Mouse (Mus musculus): ENCODE measurements around the gene Shld2. TPM values are rescaled to one million over a fixed set of nuclear protein-coding genes. Genes with fewer than 3 reads are reported as not detected.
A peak's percentile ranks its signal among the peaks of the same experiment; 100 is the strongest.

Gene Shld2
- polyA plus RNA-seq, 1 experiment from 2014 or later: 7.1 TPM

DNA sequence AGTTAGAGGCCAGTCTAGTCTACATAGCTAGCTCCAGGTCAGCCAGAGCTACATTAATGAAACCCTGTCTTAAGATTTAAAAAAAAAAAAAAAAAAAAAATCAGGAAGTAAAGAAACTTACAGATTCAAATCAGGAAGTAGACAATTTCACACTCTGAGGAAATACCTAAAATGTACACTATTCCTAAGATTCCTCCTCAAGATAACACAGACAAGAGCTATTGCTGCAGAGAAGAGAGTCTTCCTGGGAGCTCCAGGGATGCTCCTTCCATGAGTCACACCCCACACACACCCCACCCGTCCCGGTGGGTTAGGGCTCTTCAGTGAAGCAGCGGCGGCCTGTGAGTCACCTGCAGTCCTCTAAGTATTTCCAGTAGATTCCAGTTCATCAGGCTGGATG is 13.3 kb downstream of the Shld2 start:
- peaks cover 21% of the 10 kb centered on the region for H3K4me1 ChIP-seq (ENCODE audit: control insufficient read depth, insufficient read depth, low read length)
- no peak overlapping the region for H3K9ac ChIP-seq (ENCODE audit: low read depth, low read length)
- no peaks in the 10 kb centered on the region for H3K9me3 ChIP-seq (ENCODE audit: control insufficient read depth, low read length)
- no peak overlapping the region for H3K4me3 ChIP-seq (ENCODE audit: low read length)
- no peak overlapping the region for H3K4me2 ChIP-seq (ENCODE audit: low read depth, low read length)
- no peaks in the 10 kb centered on the region for H3K27me3 ChIP-seq (replicated peaks; ENCODE audit: control insufficient read depth, insufficient read depth, low read length)
- H3K36me3 ChIP-seq (ENCODE audit: control insufficient read depth, insufficient read depth, low read length): no peaks in the 10 kb centered on the region
- no peak overlapping the region for H3K27ac ChIP-seq (ENCODE audit: low read length)
- WGBS: 28% methylated on average over 4 of the region's 4 CpGs
- ATAC-seq: peak; percentile 56

DNA sequence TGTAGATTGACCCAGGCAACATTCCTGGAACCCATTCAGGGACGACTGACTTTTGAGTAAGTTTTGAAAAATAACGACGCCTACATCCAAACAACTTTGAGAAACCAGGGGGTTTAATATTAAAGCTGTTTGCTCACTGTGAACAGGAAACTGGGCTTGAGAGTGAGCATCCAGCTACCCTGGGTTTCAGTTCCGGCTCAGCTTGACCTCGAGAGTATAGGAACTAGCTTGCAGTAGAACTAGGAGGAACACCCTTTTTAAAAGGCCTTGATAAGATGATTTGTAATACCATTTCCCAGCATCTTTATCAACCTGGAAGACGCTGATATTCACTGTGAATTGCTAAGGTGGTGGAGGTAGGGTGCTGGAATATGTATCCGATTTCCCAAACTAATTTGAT is 13.9 kb downstream of the Shld2 start:
- no peak overlapping the region for H3K9ac ChIP-seq (ENCODE audit: low read depth, low read length)
- H3K27me3 ChIP-seq (replicated peaks; ENCODE audit: control insufficient read depth, insufficient read depth, low read length): no peaks in the 10 kb centered on the region
- 76% methylated on average over 7 of the region's 7 CpGs for WGBS
- H3K4me2 ChIP-seq (ENCODE audit: low read depth, low read length): no peak overlapping the region
- no peaks in the 10 kb centered on the region for H3K9me3 ChIP-seq (ENCODE audit: control insufficient read depth, low read length)
- H3K4me1 ChIP-seq (ENCODE audit: control insufficient read depth, insufficient read depth, low read length): peaks cover 21% of the 10 kb centered on the region
- no peak overlapping the region for H3K4me3 ChIP-seq (ENCODE audit: low read length)
- H3K36me3 ChIP-seq (ENCODE audit: control insufficient read depth, insufficient read depth, low read length): no peaks in the 10 kb centered on the region
- no peak overlapping the region for H3K27ac ChIP-seq (ENCODE audit: low read length)
- no peak for ATAC-seq

DNA sequence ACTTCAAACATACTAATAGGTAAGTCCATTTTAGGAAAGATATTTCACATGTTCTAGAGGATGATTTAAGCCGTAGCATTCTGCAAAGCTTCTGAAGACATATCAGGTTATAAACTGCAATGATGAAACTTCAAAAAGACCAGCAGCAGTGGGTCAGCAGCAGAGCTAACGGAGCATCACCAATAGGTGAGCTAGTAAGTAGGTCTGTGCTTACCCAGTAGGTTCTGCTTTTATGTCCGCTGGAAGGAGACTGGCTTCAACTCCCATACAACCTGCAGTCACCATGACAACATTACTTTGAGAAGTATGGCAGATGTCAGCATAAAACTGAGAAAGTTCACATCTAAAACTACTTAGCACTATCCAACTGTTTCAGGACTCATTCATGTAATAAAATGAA is 16.7 kb downstream of the Shld2 start:
- ATAC-seq: no peak
- H3K9me3 ChIP-seq (ENCODE audit: control insufficient read depth, low read length): no peaks in the 10 kb centered on the region
- no peaks in the 10 kb centered on the region for H3K36me3 ChIP-seq (ENCODE audit: control insufficient read depth, insufficient read depth, low read length)
- H3K4me2 ChIP-seq (ENCODE audit: low read depth, low read length): no peak overlapping the region
- no peak overlapping the region for H3K9ac ChIP-seq (ENCODE audit: low read depth, low read length)
- H3K4me3 ChIP-seq (ENCODE audit: low read length): no peak overlapping the region
- WGBS: 83% methylated on average over 3 of the region's 3 CpGs
- H3K4me1 ChIP-seq (ENCODE audit: control insufficient read depth, insufficient read depth, low read length): peaks cover 13% of the 10 kb centered on the region
- H3K27me3 ChIP-seq (replicated peaks; ENCODE audit: control insufficient read depth, insufficient read depth, low read length): no peaks in the 10 kb centered on the region
- no peak overlapping the region for H3K27ac ChIP-seq (ENCODE audit: low read length)

DNA sequence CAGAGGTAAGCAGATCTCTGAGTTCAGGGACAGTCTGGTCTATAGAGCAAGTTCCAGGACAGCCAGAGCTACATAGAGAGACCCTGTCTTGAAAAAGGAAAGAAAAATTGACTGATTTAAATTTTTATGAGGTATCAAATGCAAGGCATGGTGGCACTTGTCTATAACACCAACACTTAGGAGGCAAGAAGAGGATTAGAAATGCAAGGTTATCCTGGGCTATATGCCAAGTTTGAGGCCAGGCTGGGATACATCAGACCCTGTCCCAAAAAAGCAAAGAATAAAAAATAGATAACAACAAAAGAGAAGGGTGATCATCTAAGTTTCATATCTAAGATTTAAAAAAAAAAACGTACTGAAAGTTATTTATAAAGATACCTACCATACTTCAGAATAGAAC is 20.1 kb downstream of the Shld2 start:
- 39% methylated on average over 1 of the region's 1 CpGs for WGBS
- H3K9me3 ChIP-seq (ENCODE audit: control insufficient read depth, low read length): no peaks in the 10 kb centered on the region
- H3K4me1 ChIP-seq (ENCODE audit: control insufficient read depth, insufficient read depth, low read length): no peaks in the 10 kb centered on the region
- no peak overlapping the region for H3K9ac ChIP-seq (ENCODE audit: low read depth, low read length)
- H3K27ac ChIP-seq (ENCODE audit: low read length): no peak overlapping the region
- no peaks in the 10 kb centered on the region for H3K36me3 ChIP-seq (ENCODE audit: control insufficient read depth, insufficient read depth, low read length)
- H3K4me3 ChIP-seq (ENCODE audit: low read length): no peak overlapping the region
- H3K4me2 ChIP-seq (ENCODE audit: low read depth, low read length): no peak overlapping the region
- 0 out of 2 replicates have a peak, but pooled peaks have one; percentile 35 for ATAC-seq
- no peaks in the 10 kb centered on the region for H3K27me3 ChIP-seq (replicated peaks; ENCODE audit: control insufficient read depth, insufficient read depth, low read length)

DNA sequence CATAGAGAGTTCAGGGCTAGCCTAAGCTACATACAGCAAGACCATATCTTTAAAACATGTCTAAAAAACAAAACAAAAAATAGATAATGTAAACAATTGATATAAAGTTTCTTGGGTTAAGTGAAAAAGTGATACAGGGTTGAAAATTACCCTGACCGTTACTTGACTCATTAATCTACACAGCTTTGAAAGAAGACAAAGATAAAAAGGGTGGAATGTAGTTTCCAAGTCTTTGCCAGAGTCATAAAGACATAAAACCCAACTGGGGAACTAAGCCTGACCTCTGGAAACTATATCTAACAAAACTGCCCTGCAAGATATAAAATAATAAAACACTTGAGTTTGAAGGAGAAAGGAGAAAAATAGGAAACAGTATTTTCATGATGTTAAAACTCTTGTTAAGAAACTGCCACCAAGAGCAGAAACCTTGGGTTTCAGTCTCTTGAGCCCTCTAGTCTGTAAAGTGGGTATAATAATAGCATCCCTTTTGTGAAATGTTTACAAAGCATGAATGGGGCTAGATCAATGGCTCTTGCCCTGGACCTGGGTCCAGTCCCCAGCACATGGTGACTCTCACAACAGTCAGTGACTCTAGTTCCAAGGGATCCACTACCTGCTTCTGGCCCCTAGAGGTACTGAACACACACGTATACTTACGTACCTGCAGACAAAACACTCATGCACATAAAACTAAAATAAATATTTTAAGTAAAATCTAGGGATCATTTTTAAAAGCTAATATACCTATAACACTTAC is 20.9 kb downstream of the Shld2 start:
- 69% methylated on average over 3 of the region's 3 CpGs for WGBS
- Histone ChIP-seq H3K36me3 (ENCODE audit: control insufficient read depth, insufficient read depth, low read length) (no peaks in the 10 kb centered on the region), H3K27ac (ENCODE audit: low read length) (no peak overlapping the region), H3K9me3 (ENCODE audit: control insufficient read depth, low read length) (no peaks in the 10 kb centered on the region), H3K9ac (ENCODE audit: low read depth, low read length) (no peak overlapping the region), H3K4me1 (ENCODE audit: control insufficient read depth, insufficient read depth, low read length) (no peaks in the 10 kb centered on the region), H3K4me2 (ENCODE audit: low read depth, low read length) (no peak overlapping the region), H3K4me3 (ENCODE audit: low read length) (no peak overlapping the region), H3K27me3 (replicated peaks; ENCODE audit: control insufficient read depth, insufficient read depth, low read length) (no peaks in the 10 kb centered on the region)
- ATAC-seq: peak; percentile 82

DNA sequence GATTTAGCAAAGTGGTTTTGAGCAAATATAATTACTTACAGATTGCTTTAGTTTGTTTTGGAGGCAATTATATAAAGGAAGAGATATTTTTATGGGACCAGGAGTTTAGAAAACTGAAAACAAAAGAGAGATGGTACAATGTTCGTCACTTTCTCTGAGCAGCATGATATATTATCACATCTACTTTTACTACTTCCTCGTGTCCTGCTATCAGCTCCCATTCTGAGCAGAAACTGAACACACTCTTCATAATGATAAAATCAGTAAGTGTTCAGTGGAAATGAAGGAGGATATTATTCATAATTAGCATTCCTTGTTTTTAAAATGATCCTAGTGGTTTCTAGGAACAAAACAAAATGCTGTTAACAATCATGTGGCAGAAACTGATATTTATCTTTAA is 21.9 kb downstream of the Shld2 start:
- Histone ChIP-seq H3K4me1 (ENCODE audit: control insufficient read depth, insufficient read depth, low read length) (no peaks in the 10 kb centered on the region), H3K27me3 (replicated peaks; ENCODE audit: control insufficient read depth, insufficient read depth, low read length) (no peaks in the 10 kb centered on the region), H3K4me3 (ENCODE audit: low read length) (no peak overlapping the region), H3K9me3 (ENCODE audit: control insufficient read depth, low read length) (no peaks in the 10 kb centered on the region), H3K9ac (ENCODE audit: low read depth, low read length) (no peak overlapping the region), H3K4me2 (ENCODE audit: low read depth, low read length) (no peak overlapping the region), H3K27ac (ENCODE audit: low read length) (no peak overlapping the region), H3K36me3 (ENCODE audit: control insufficient read depth, insufficient read depth, low read length) (no peaks in the 10 kb centered on the region)
- 56% methylated on average over 2 of the region's 2 CpGs for WGBS
- ATAC-seq: no peak

DNA sequence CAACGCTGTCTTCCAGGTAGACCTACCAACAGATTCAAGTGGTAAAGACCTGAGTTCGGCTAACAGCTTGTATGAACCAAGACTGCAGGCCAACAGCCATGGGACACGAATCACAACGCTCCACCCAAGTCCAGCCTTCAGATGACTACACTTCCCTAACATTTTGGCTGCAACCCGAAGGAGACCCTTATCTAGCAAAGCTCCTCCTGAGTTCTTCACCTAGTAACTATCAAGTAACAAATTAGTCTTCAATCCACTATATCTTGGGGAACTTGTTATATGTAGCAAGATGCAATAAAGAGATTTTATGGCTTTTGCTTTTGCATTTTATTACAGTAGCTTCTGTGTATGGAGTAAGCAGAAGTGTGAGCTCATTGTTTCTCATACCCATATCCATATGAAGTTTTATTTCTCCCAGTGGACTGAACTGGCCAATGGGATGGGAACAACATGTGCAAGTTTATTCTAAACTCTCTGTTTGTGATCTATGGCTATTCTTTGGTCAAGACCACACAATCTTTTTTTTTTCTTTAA is 28.5 kb downstream of the Shld2 start:
- no peaks in the 10 kb centered on the region for H3K27me3 ChIP-seq (replicated peaks; ENCODE audit: control insufficient read depth, insufficient read depth, low read length)
- H3K4me1 ChIP-seq (ENCODE audit: control insufficient read depth, insufficient read depth, low read length): no peaks in the 10 kb centered on the region; the same call in 1 of the 2 replicates
- H3K36me3 ChIP-seq (ENCODE audit: control insufficient read depth, insufficient read depth, low read length): no peaks in the 10 kb centered on the region
- 77% methylated on average over 5 of the region's 5 CpGs for WGBS
- H3K9me3 ChIP-seq (ENCODE audit: control insufficient read depth, low read length): no peaks in the 10 kb centered on the region
- H3K27ac ChIP-seq (ENCODE audit: low read length): no peak overlapping the region
- H3K4me3 ChIP-seq (ENCODE audit: low read length): no peak overlapping the region
- no peak overlapping the region for H3K9ac ChIP-seq (ENCODE audit: low read depth, low read length)
- ATAC-seq: peak; percentile 88
- no peak overlapping the region for H3K4me2 ChIP-seq (ENCODE audit: low read depth, low read length)

DNA sequence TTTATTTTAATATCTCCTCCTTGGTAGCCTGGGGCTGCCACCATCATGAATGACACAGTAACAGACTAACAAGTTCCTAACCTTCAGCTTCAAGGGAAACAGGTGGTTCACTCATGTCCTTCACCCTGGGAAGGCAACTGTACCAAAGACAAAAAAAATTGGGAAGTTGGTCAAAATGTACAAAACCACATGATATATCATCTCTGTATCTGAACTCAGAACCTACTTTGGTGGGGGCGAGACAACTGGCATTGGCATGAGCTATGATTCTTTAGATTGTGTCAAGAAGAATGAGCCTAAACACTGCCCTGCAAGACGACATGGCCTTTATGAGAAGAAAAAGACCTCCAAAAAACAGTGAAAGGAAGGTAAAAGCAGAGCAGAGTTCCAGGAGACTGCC is 29.5 kb downstream of the Shld2 start:
- Histone ChIP-seq H3K9me3 (ENCODE audit: control insufficient read depth, low read length) (no peaks in the 10 kb centered on the region), H3K36me3 (ENCODE audit: control insufficient read depth, insufficient read depth, low read length) (no peaks in the 10 kb centered on the region), H3K9ac (ENCODE audit: low read depth, low read length) (no peak overlapping the region), H3K27ac (ENCODE audit: low read length) (no peak overlapping the region), H3K4me2 (ENCODE audit: low read depth, low read length) (no peak overlapping the region), H3K27me3 (replicated peaks; ENCODE audit: control insufficient read depth, insufficient read depth, low read length) (no peaks in the 10 kb centered on the region), H3K4me1 (ENCODE audit: control insufficient read depth, insufficient read depth, low read length) (no peaks in the 10 kb centered on the region; the same call in 1 of the 2 replicates), H3K4me3 (ENCODE audit: low read length) (no peak overlapping the region)
- ATAC-seq: no peak
- WGBS: 82% methylated on average over 2 of the region's 2 CpGs

DNA sequence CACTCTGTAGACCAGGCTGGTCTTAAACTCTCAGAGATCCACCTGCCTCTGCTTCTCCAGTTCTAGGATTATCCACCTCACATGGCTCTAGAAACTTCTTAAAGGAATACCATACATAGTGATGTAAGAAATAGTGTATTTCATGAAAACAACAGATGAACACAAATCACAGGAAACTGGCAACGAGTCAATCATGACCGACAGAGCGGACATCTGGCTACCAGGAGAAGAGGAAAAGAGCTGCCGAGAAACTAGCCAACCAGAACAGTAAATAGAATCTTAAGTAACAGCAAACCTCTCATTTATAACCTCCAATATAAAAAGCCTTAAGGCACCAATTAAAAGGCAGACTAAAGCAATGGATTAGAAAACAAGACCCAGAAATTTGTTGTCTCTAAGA is 30.6 kb downstream of the Shld2 start:
- H3K9me3 ChIP-seq (ENCODE audit: control insufficient read depth, low read length): no peaks in the 10 kb centered on the region
- H3K4me1 ChIP-seq (ENCODE audit: control insufficient read depth, insufficient read depth, low read length): no peaks in the 10 kb centered on the region; the same call in none of the 2 replicates
- H3K4me2 ChIP-seq (ENCODE audit: low read depth, low read length): no peak overlapping the region
- no peaks in the 10 kb centered on the region for H3K27me3 ChIP-seq (replicated peaks; ENCODE audit: control insufficient read depth, insufficient read depth, low read length)
- H3K27ac ChIP-seq (ENCODE audit: low read length): no peak overlapping the region
- no peak for ATAC-seq
- no peak overlapping the region for H3K4me3 ChIP-seq (ENCODE audit: low read length)
- H3K36me3 ChIP-seq (ENCODE audit: control insufficient read depth, insufficient read depth, low read length): no peaks in the 10 kb centered on the region
- whole genome bisulfite sequencing: 83% methylated on average over 4 of the region's 4 CpGs
- H3K9ac ChIP-seq (ENCODE audit: low read depth, low read length): no peak overlapping the region

Measured in intestine, embryonic 16.5 days (tissue).